Mouse (Mus musculus): Measurements from ENCODE around the gene Mmab. TPM values are rescaled to one million over a fixed set of nuclear protein-coding genes. Genes with fewer than 3 reads are reported as not detected.

Mmab gene
- total and polyA plus RNA-seq, 2 experiments from 2014 or later = 28.8 to 38.6 TPM

GRCm38 (mm10) chr5:114406592-114406991 lies 37.3 kb downstream of the Mmab start:
- H3K4me1 ChIP-seq (ENCODE audit: insufficient read depth, low read length) = no peaks in the 10 kb centered on the region
- H3K27me3 ChIP-seq (ENCODE audit: insufficient read depth, low read length) = no peaks in the 10 kb centered on the region
- H3K27ac ChIP-seq (ENCODE audit: low read depth, low read length) = no peak overlapping the region
- ATAC-seq (ENCODE audit: low FRiP score) = no peak
- no peak overlapping the region for H3K4me3 ChIP-seq (ENCODE audit: low read depth, low read length)
- H3K9ac ChIP-seq (replicated peaks; ENCODE audit: low read length, poor library complexity, severe bottlenecking) = no peak overlapping the region
- WGBS = 94% methylated on average over 14 of the region's 14 CpGs
- H3K9me3 ChIP-seq (ENCODE audit: low read length) = no peaks in the 10 kb centered on the region
- peaks cover 89% of the 10 kb centered on the region for H3K36me3 ChIP-seq (ENCODE audit: insufficient read depth, low read length)
- H3K4me2 ChIP-seq (ENCODE audit: low read depth, low read length, poor library complexity, severe bottlenecking) = no peak overlapping the region
- no peak for TF ChIP-seq CTCF (IDR thresholded peaks at IDR 0.05)
- DNase-seq (ENCODE audit: low spot score) = no peak

- Histone ChIP-seq H3K9me3 (ENCODE audit: low read length) (no peaks in the 10 kb centered on the region), H3K9ac (replicated peaks; ENCODE audit: low read length, poor library complexity, severe bottlenecking) (no peak overlapping the region), H3K4me1 (ENCODE audit: insufficient read depth, low read length) (no peaks in the 10 kb centered on the region), H3K27ac (ENCODE audit: low read depth, low read length) (no peak overlapping the region), H3K4me3 (ENCODE audit: low read depth, low read length) (no peak overlapping the region), H3K36me3 (ENCODE audit: insufficient read depth, low read length) (peaks cover 74% of the 10 kb centered on the region), H3K27me3 (ENCODE audit: insufficient read depth, low read length) (no peaks in the 10 kb centered on the region), H3K4me2 (ENCODE audit: low read depth, low read length, poor library complexity, severe bottlenecking) (no peak overlapping the region)
- DNase-seq (ENCODE audit: low spot score) (no peak), ATAC-seq (ENCODE audit: low FRiP score) (no peak)
- no peak for TF ChIP-seq CTCF (IDR thresholded peaks at IDR 0.05)
- WGBS = 88% methylated on average over 9 of the region's 9 CpGs
These were observed 50.7 kb downstream of the Mmab start for GRCm38 (mm10) chr5:114393169-114393568.

- 92% methylated on average over 8 of the region's 8 CpGs for WGBS
- H3K4me3 ChIP-seq (ENCODE audit: low read depth, low read length) = no peak overlapping the region
- no peak overlapping the region for H3K27ac ChIP-seq (ENCODE audit: low read depth, low read length)
- no peak overlapping the region for H3K9ac ChIP-seq (replicated peaks; ENCODE audit: low read length, poor library complexity, severe bottlenecking)
- DNase-seq (ENCODE audit: low spot score) (no peak), ATAC-seq (ENCODE audit: low FRiP score) (no peak)
- peaks cover 40% of the 10 kb centered on the region for H3K36me3 ChIP-seq (ENCODE audit: insufficient read depth, low read length)
- H3K4me2 ChIP-seq (ENCODE audit: low read depth, low read length, poor library complexity, severe bottlenecking) = no peak overlapping the region
- no peak for TF ChIP-seq CTCF (IDR thresholded peaks at IDR 0.05)
- no peaks in the 10 kb centered on the region for H3K27me3 ChIP-seq (ENCODE audit: insufficient read depth, low read length)
- peaks cover 9% of the 10 kb centered on the region; the same call in 1 of the 2 replicates for H3K4me1 ChIP-seq (ENCODE audit: insufficient read depth, low read length)
- H3K9me3 ChIP-seq (ENCODE audit: low read length) = no peaks in the 10 kb centered on the region
These were observed 59.4 kb downstream of the Mmab start for GRCm38 (mm10) chr5:114384448-114384847.

GRCm38 (mm10) chr5:114383184-114383904 lies 60.5 kb downstream of the Mmab start:
- no peak for ATAC-seq (ENCODE audit: low FRiP score)
- WGBS = 80% methylated on average over 9 of the region's 9 CpGs
- H3K9me3 ChIP-seq (ENCODE audit: low read length) = no peaks in the 10 kb centered on the region

More at GRCm38 (mm10) chr5:114383184-114383904, 60.5 kb downstream of the Mmab start:
- no peak overlapping the region for H3K4me2 ChIP-seq (ENCODE audit: low read depth, low read length, poor library complexity, severe bottlenecking)
- no peak overlapping the region for H3K27ac ChIP-seq (ENCODE audit: low read depth, low read length)
- no peaks in the 10 kb centered on the region for H3K27me3 ChIP-seq (ENCODE audit: insufficient read depth, low read length)
- peaks cover 29% of the 10 kb centered on the region for H3K36me3 ChIP-seq (ENCODE audit: insufficient read depth, low read length)
- DNase-seq (ENCODE audit: low spot score) = peak; percentile 24
- no peak overlapping the region for H3K9ac ChIP-seq (replicated peaks; ENCODE audit: low read length, poor library complexity, severe bottlenecking)
- no peak overlapping the region for H3K4me3 ChIP-seq (ENCODE audit: low read depth, low read length)
- TF ChIP-seq CTCF (IDR thresholded peaks at IDR 0.05) = peak; percentile 78
- peaks cover 9% of the 10 kb centered on the region; the same call in 1 of the 2 replicates for H3K4me1 ChIP-seq (ENCODE audit: insufficient read depth, low read length)

Small RNA genes within 50 kb of the gene (microRNA-seq; reads per million reads assigned to microRNA genes)
- gene Mir7027 (ENCODE audit: borderline number of aligned reads) = not detected

Other genes with a start within 250 kb of the Mmab start
- gene Foxn4, start 170.3 kb downstream of the Mmab start, total RNA-seq (2014; rRNA removed) = 0.24 and 0.66 TPM in 2 replicates
- gene Foxn4, start 170.3 kb downstream of the Mmab start, polyA plus RNA-seq (2015; fragmentation: Nextera tagmentation; extraction: Ambion mirVana) = 0.35 and 0.38 TPM in 2 replicates
- 0.33 and 0.60 TPM in 2 replicates for gene Myo1h, start 154.9 kb downstream of the Mmab start, total RNA-seq (2014; rRNA removed)
- 0.43 and 0.56 TPM in 2 replicates for gene Myo1h, start 154.9 kb downstream of the Mmab start, polyA plus RNA-seq (2015; fragmentation: Nextera tagmentation; extraction: Ambion mirVana)
- 49.7 and 65.1 TPM in 2 replicates for gene Kctd10, start 63.6 kb downstream of the Mmab start, total RNA-seq (2014; rRNA removed)
- 51.8 and 54.5 TPM in 2 replicates for gene Kctd10, start 63.6 kb downstream of the Mmab start, polyA plus RNA-seq (2015; fragmentation: Nextera tagmentation; extraction: Ambion mirVana)
- 47.3 and 58.3 TPM in 2 replicates for gene Ube3b, start 63.5 kb downstream of the Mmab start, total RNA-seq (2014; rRNA removed)
- gene Ube3b, start 63.5 kb downstream of the Mmab start, polyA plus RNA-seq (2015; fragmentation: Nextera tagmentation; extraction: Ambion mirVana) = 26.8 and 26.9 TPM in 2 replicates
- 113 and 115 TPM in 2 replicates for gene Mvk, start 209 bp upstream of the Mmab start, total RNA-seq (2014; rRNA removed)
- gene Mvk, start 209 bp upstream of the Mmab start, polyA plus RNA-seq (2015; fragmentation: Nextera tagmentation; extraction: Ambion mirVana) = 70.6 and 73.0 TPM in 2 replicates
- gene Fam222a, start 124.0 kb upstream of the Mmab start, total RNA-seq (2014; rRNA removed) = 5.6 and 10.4 TPM in 2 replicates
- 3.5 and 4.2 TPM in 2 replicates for gene Fam222a, start 124.0 kb upstream of the Mmab start, polyA plus RNA-seq (2015; fragmentation: Nextera tagmentation; extraction: Ambion mirVana)
- gene Trpv4, start 214.4 kb upstream of the Mmab start, total RNA-seq (2014; rRNA removed) = 1.2 and 3.4 TPM in 2 replicates
- 0.88 and 1.4 TPM in 2 replicates for gene Trpv4, start 214.4 kb upstream of the Mmab start, polyA plus RNA-seq (2015; fragmentation: Nextera tagmentation; extraction: Ambion mirVana)
- 27.0 and 42.1 TPM in 2 replicates for gene Gltp, start 246.9 kb upstream of the Mmab start, total RNA-seq (2014; rRNA removed)
- 32.6 and 35.3 TPM in 2 replicates for gene Gltp, start 246.9 kb upstream of the Mmab start, polyA plus RNA-seq (2015; fragmentation: Nextera tagmentation; extraction: Ambion mirVana)